Mouse (Mus musculus): ENCODE measurements around the gene Pigv. TPM values are rescaled to one million over a fixed set of nuclear protein-coding genes. Genes with fewer than 3 reads are reported as not detected.

Pigv gene
- total RNA-seq, 2 experiments from 2014 or later = 8.3 to 9.1 TPM

- no peak for DNase-seq
Measured at GRCm38 (mm10) chr4:133613026-133613425, 59.4 kb downstream of the Pigv start.

- no peak for DNase-seq
Measured at GRCm38 (mm10) chr4:133612416-133612815, 60.0 kb downstream of the Pigv start.

GRCm38 (mm10) chr4:133611815-133612214 is 60.6 kb downstream of the Pigv start:
- DNase-seq = no peak

Small RNAs within 50 kb of the gene (microRNA-seq; reads per million reads assigned to microRNA genes)
- gene Mir7227 = 0 to 0.63 reads per million in 2 experiments

Other genes starting within 250 kb of the Pigv start
- gene Tent5b, start 192.5 kb downstream of the Pigv start, total RNA-seq (2021) = not detected
- gene Trnp1, start 174.1 kb downstream of the Pigv start, total RNA-seq (2021) = 100 to 1,000 TPM; 168 to 190 TPM
- under 1 TPM; 0.20 to 0.35 TPM for gene Kdf1, start 153.7 kb downstream of the Pigv start, total RNA-seq (2021)
- 100 to 1,000 TPM; 122 to 123 TPM for gene Nudc, start 126.7 kb downstream of the Pigv start, total RNA-seq (2021)
- not detected for gene Nr0b2, start 119.3 kb downstream of the Pigv start, total RNA-seq (2021)
- gene Gpatch3, start 97.9 kb downstream of the Pigv start, total RNA-seq (2021) = 1 to 10 TPM; 7.0 to 7.2 TPM
- gene Gpn2, start 88.3 kb downstream of the Pigv start, total RNA-seq (2021) = 10 to 100 TPM; 10.1 to 10.3 TPM
- 1 to 10 TPM; 1.5 to 1.9 TPM for gene Sfn, start 70.5 kb downstream of the Pigv start, total RNA-seq (2021)
- 10 to 100 TPM; 30.1 to 32.8 TPM for gene Zdhhc18, start 22.5 kb downstream of the Pigv start, total RNA-seq (2021)
- 10 to 100 TPM; 75.1 to 87.6 TPM for gene Arid1a, start 84.1 kb upstream of the Pigv start, total RNA-seq (2021)
- 10 to 100 TPM in 1 of 2 experiments, 1 to 10 TPM in 1; 9.6 to 11.3 TPM for gene Rps6ka1, start 215.2 kb upstream of the Pigv start, total RNA-seq (2021)